Mouse (Mus musculus) adrenal gland, adult 18-20 months (tissue): ENCODE data around the gene Cmtm8. TPM values are rescaled to one million over a fixed set of nuclear protein-coding genes. Genes with fewer than 3 reads are reported as not detected.

Source experiments
- DNase-seq, 2 experiments: peaks; one replicate each; pipeline ENCODE4 v3.0.0; 2021 to 2022; ENCODE audit warnings: low spot score in 2 of 2
- total RNA-seq, 2 experiments: library from RNA; stranded (reverse); gene quantifications; 1 replicate in 1 of 2; 2 replicates in 1 of 2; pipeline ENCODE4 v1.2.3; 2021

Gene Cmtm8
- total RNA-seq, 2 experiments from 2014 or later: 5.8 to 7.3 TPM

DNA sequence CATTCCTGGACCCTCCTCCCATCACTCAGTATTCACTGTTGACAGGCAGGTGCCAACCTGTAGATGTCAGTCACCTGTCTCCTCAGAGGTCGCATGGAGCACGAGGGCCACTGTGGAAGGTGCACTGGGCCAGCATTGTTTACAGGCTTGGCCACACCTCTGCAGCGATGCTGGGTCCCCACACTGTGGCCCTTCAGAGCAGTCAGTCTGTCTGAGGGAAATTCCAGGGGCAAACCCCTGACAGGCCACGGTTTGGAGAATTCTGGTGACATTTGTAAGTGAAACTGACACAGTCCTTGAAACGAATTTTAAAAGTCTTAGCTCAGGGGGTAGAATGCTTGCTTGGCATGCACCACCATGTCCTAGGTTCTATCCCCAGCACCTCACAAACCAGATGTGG lies 83.6 kb downstream of the Cmtm8 start:
- no peak for DNase-seq

DNA sequence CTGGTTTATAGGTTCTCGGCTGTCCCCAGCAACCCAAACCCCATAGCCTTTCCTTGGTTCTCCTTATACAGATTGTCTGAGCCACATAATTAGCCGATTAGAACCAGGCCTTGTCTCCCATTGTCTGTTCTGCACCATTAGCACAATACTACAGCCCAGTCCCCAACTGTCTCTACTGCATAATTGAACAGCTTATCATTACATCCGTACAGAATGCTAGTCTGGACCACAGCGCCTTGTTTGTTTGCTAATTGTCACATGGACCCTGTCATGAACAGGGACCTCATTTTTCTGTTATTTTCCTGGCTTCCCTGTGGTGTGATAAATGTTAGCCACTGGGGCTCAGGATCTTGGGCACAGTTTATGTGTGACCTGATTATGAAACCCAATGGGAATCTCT lies 84.1 kb downstream of the Cmtm8 start:
- no peak for DNase-seq

DNA sequence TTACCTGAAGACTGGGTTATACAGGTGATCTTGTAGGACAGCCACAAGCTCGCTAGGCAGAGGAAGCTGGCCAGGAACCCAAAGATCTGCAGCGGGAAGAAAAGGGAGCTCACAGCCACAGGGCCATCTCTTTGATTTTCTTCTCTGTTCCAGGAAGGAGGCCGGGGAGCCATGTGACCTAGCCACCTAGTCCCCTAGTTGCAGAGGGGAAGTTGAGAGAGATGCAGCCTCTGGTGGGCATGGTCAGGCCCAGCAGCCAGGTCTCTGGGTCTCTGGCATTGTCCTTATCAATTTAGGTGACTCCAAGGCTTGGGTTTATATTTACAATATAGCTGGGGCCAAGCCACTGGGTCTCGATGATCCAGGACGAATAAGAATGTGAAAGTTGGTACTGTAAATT lies 85.2 kb downstream of the Cmtm8 start:
- no peak for DNase-seq

DNA sequence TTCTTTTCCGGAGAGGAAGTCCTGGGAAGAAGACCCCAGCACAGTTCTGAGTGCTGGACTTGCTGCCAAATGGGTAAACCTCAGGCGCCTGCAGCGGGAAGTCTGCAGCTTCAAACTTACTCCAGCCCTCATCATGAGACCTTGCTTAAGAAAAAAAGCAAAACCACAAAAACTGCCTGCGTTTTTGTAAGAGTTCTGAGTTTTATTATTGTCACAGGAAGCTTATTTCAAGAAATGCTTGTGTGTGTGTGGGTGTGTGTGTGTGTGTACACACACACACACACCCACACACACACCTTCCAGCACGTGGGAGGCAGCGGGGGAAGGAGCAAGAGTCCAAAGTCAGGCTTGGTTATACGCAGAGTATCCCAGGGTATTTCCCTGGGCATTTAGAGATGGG lies 85.7 kb downstream of the Cmtm8 start:
- no peak for DNase-seq

DNA sequence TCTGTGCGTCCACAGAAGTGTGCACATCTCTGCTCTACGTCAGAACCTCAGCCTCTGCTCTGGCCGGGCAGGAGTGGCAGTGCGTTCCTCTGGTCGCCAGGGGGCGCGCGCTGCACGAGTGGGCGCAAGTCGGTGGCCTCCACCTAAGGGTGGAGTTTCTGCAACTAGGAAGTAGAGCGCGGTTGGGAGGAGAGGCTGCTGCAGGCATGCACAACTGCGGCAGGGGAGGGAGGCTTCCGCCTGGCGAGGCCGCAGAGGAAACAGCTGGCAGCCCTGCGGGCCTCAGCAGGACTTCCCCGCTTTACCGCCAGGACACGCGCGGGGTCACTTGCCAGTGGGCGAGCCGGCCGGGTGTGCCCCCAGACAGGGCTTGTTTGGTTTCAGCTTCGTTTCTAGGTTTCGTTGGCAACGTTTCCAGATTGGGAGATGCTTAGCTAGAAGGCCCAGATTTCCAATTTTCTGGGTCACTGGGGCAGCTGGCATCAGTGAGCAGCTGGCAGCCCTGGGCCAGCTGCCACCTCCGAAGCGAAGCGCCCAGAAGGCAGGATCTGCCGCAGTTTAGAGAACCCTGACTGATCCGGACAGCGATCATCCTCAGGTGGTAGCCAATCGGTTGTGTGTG lies 91.0 kb downstream of the Cmtm8 start:
- DNase-seq: peak; percentile 95 to 98

DNA sequence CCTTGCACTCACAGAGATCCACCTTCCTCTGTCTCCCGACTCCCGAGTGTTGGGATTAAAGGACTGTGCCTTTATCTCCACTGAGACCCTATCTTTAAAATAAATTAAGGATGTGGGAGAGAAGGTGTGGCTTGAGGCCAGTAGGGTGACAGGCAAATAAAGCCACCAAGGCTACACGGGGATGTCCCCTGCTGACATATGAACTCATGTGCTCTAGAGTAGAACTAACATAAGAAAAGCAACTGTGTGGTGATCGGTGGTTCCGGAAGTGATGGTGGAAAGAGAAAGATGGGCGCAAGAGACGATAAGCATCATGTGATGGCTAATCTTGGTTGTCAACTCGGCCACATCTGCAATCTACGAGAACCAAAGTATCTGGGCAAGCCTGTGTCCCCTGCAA lies 91.6 kb downstream of the Cmtm8 start:
- DNase-seq: no peak

DNA sequence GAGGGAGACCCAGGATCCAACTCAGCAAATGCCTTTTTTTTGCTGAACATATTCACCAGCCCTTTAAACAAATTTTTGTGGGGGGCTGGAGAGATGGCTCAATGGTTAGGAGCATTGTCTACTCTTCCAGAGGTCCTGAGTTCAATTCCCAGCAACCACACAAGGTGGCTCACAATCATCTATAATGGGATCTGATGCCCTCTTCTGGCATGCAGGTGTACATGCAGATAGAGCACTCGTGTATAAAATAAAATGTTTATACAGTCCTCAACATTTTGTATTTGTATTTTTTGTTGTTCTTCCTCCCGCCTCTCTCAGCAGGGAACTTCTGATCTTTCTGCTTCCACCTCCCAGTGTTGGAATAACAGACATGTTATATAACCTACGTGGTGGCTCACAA lies 92.4 kb downstream of the Cmtm8 start:
- no peak for DNase-seq

DNA sequence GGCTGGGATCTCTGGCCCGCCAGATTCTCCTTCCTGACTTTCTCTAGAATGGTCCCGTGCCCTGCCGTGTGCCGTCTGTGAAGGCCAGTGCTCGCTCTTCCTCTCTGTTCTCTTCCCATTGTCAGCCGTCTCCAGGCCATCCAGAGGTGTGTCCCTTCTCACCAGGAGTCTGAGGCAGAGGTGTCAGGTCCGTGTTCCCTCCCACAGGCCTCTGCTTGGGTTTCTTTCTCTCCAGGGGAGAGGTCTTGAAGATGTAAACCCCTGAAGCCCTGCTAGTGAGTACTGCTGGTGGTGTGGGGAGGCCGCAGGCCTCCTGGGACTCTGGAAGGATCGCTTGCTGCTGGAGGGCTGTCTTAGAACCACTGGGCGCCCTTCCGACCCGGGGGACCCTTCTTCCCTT lies 96.5 kb downstream of the Cmtm8 start:
- no peak for DNase-seq

DNA sequence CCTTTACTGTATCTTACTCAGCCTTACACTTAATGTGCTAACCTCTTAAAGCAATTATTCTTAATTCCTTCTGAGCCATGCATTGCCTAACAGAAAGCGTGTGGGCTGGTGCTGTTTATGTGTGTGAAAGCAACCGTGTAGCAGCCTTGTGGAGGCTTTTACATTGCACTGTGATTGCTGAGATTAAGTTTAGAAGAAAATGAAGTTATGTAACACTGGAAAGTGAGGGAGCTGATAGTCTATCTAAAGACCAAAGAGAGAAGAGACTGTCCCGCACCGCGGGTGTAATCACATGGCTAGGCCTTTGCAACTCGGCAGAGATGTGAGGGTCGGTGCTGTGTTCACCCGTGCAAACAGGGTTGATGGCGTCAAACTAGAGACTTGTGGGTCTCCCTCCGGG lies 96.9 kb downstream of the Cmtm8 start:
- no peak for DNase-seq

DNA sequence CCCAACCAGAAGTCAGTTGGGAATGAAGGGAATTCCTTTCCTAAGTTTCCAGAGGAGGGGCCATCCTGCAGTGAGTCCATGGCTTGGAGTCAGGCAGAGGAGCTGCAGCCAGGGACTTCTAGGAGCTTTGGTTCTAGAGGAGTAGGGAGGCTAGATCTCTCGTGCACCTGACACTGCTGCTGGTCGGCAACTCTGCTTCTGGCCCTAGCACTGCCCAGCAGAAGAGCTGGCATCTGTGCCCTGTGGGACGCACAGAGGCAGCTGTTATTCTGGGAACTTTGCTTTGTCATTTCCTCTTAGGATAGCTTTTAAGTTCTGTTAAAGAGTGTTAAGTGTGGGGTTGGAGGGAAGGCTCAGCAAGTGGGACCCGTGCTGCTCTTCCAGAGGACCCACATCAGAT lies 98.3 kb downstream of the Cmtm8 start:
- DNase-seq: no peak

DNA sequence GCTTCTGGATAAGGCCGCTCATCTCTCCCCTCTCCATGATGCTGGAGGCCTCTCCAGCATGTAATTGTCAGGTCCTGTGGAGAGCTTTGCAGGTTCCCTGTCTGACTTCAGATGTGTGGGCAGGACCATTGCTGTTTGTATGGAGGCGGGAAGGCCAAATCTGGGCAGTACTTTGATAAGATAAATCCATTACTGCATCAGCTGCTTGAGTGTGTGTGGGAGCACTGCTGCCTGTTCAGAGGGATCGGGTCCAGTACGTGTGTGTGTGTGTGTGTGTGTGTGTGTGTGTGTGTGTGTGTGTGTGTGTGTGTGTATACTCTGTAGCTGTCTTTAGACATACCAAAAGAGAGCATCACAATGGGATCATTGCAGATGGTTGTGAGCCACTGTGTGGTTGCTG lies 98.8 kb downstream of the Cmtm8 start:
- no peak for DNase-seq

DNA sequence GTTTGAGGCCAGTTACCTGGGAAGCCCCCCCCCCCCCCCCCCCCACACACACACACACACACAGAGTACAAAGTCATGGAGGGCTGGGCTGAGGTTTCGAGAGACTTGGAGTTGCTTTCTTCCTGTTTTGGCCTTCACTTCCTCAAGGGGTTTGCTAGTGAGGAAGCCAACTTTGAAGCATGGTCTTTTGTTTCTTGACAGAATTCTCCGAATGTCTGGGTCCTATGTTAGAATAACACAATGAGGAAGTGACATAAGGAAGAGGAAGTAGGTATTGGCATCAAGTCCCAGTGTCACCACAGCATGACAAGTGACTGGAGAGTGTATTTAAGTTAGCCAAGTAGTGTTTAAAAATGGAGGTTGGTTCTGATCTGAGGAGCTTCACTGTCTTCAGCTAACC lies 101.2 kb downstream of the Cmtm8 start:
- DNase-seq: no peak

DNA sequence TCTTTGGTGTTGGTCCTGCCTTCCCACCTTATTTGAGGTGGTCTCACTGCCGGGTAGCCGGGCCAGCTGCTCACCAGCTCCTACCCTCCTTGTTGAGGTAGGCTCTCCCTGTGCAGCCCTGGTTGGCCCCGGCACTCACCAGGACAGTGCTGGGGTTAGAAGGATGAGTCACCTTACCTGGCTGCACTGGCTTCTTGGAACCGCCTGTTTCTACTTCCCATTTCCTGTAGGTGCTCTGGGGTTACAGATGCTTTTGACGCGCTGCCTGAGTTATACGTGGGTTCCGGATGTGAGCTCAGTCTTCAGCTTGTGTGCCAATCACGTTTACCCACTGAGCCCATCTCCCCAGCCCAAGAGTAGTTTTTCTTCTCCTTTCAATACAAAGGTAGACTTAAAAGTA lies 103.6 kb downstream of the Cmtm8 start:
- no peak for DNase-seq

Other genes starting within 250 kb of the Cmtm8 start
- gene Cnot10, start 204.0 kb downstream of the Cmtm8 start, total RNA-seq: 10 to 100 TPM; 28.7 to 34.2 TPM
- 10 to 100 TPM; 42.0 to 44.7 TPM for gene Dync1li1, start 155.4 kb downstream of the Cmtm8 start, total RNA-seq
- 100 to 1,000 TPM in 1 of 2 experiments, 10 to 100 TPM in 1; 59.9 to 106 TPM for gene Cmtm6, start 113.0 kb downstream of the Cmtm8 start, total RNA-seq
- 10 to 100 TPM; 18.3 to 34.4 TPM for gene Cmtm7, start 62.3 kb downstream of the Cmtm8 start, total RNA-seq
- gene Gpd1l, start 89.8 kb upstream of the Cmtm8 start, total RNA-seq: 10 to 100 TPM; 20.1 to 35.0 TPM
- 1 to 10 TPM; 4.2 to 6.5 TPM for gene Osbpl10, start 134.4 kb upstream of the Cmtm8 start, total RNA-seq
- gene Rps27rt, start 138.6 kb upstream of the Cmtm8 start, total RNA-seq: 10 to 100 TPM; 49.6 to 57.5 TPM